In the genomic region with DNA sequence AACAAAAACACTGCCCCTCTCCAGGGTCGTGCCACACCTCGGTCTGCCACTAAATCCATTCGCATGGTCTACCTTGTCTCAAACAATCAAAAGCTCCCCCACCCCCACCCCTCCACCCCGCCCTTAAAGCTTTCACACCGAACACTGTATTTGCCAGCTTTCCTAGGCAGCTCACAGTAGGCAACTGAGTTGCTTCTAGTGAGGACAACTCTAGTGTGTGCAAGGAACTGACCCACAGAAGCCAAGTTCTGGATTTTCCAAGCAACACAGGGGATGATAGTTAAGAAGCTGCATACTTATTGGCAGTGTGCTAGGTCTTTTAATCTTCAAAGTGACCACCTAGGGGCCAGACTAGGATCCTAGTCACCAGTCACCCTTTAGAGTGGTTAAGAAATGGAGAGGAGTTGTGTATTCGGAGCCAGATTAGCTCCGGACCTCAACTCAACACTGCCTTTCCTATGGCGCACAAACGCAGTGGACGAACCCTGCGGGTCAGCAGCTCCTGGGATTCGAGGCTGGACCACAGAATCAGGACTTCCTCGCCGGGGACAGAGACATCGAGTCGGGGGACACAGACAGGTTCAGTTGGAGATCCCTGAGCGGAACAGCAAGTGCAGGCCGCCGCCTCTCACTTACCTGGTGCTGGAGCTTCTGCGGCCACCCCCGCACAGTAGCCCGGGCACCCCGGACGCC, we compare ENCODE assay signal across 8 mouse cellular contexts. TPM values are rescaled to one million over a fixed set of nuclear protein-coding genes. Genes with fewer than 3 reads are reported as not detected.
DNase-seq lines count a peak whose midpoint lies in the region; ATAC-seq and TF ChIP-seq lines count a peak whose summit lies in the region.

No protein-coding gene starts in this region.

- peak overlapping the region; percentile 96 for H3K27ac ChIP-seq in layer of hippocampus, adult 2 months
- H3K27ac ChIP-seq in bone marrow, adult 2 months (ENCODE audit: control insufficient read depth, insufficient read depth, low read depth, low read length, poor library complexity) = peak overlapping the region; percentile 92; the same call in 1 of the 2 replicates
- H3K27ac ChIP-seq in heart, embryonic 15.5 days = peak overlapping the region; percentile 93
- H3K27ac ChIP-seq in midbrain, embryonic 10.5 days (replicated peaks) = peak overlapping the region; percentile 90

- peaks cover 12% of the 10 kb centered on the region for H3K36me3 ChIP-seq in heart, embryonic 15.5 days
- H3K36me3 ChIP-seq in midbrain, embryonic 10.5 days = peaks cover 29% of the 10 kb centered on the region

- 1% methylated on average over 24 of the region's 24 CpGs for WGBS in bone marrow, adult 2 months
- 2% methylated on average over 24 of the region's 24 CpGs for WGBS in heart, embryonic 15.5 days
- 4% methylated on average over 24 of the region's 24 CpGs for WGBS in midbrain, embryonic 10.5 days

- no peaks in the 10 kb centered on the region; the same call in 1 of the 2 replicates for H3K4me1 ChIP-seq in bone marrow, adult 2 months (ENCODE audit: control insufficient read depth, insufficient read depth, low read length)
- H3K4me1 ChIP-seq in heart, embryonic 15.5 days (replicated peaks) = peaks cover 18% of the 10 kb centered on the region
- peaks cover 21% of the 10 kb centered on the region for H3K4me1 ChIP-seq in midbrain, embryonic 10.5 days

- no peak for DNase-seq in layer of hippocampus, adult 2 months (ENCODE audit: low spot score in 2 of 2)
- DNase-seq in layer of hippocampus, postnatal 14 days (ENCODE audit: low spot score in 2 of 2) = no peak
- no peak for DNase-seq in midbrain, embryonic 10.5 days (ENCODE audit: low spot score)
- DNase-seq in adrenal gland, postnatal 36 days = no peak
- no peak for DNase-seq in thymus, postnatal 14 days
- no peak for DNase-seq in layer of hippocampus, postnatal 36 days

- no peak for TF ChIP-seq POLR2A in bone marrow, adult 2 months (IDR thresholded peaks at IDR 0.05; ENCODE audit: borderline replicate concordance, control insufficient read depth, low read depth, low read length)

- peak overlapping the region; percentile 64 for H3K9ac ChIP-seq in heart, embryonic 15.5 days

- 0 out of 2 replicates have a peak, but pooled peaks cover 5% of the 10 kb centered on the region for H3K9me3 ChIP-seq in heart, embryonic 15.5 days (replicated peaks)
- peaks cover 17% of the 10 kb centered on the region for H3K9me3 ChIP-seq in midbrain, embryonic 10.5 days (replicated peaks)

- TF ChIP-seq CTCF in layer of hippocampus, adult 2 months (conservative IDR thresholded peaks at IDR 0.05) = no peak
- TF ChIP-seq CTCF in bone marrow, adult 2 months (IDR thresholded peaks at IDR 0.05; ENCODE audit: control insufficient read depth, insufficient read depth, low read length) = no peak

- ATAC-seq in heart, embryonic 15.5 days (replicated peaks; ENCODE audit: insufficient number of reproducible peaks, insufficient read depth, low FRiP score, low read depth) = no peak

- no peaks in the 10 kb centered on the region for H3K27me3 ChIP-seq in heart, embryonic 15.5 days
- H3K27me3 ChIP-seq in midbrain, embryonic 10.5 days (ENCODE audit: low read depth, poor library complexity, severe bottlenecking) = no peaks in the 10 kb centered on the region

- H3K4me3 ChIP-seq in layer of hippocampus, adult 2 months = peak overlapping the region; percentile 86
- peak overlapping the region; percentile 90 for H3K4me3 ChIP-seq in bone marrow, adult 2 months (replicated peaks; ENCODE audit: control insufficient read depth, low read depth, low read length)
- H3K4me3 ChIP-seq in heart, embryonic 15.5 days = peak overlapping the region; percentile 80
- H3K4me3 ChIP-seq in midbrain, embryonic 10.5 days = peak overlapping the region; percentile 83

- peak overlapping the region; percentile 91 for H3K4me2 ChIP-seq in heart, embryonic 15.5 days

RNA-seq across cellular contexts. Expression of gene L2hgdh, which starts 0.5 kb away (rescaled TPM):
- 10 to 100 TPM; 14.9 to 17.9 TPM for total RNA-seq in layer of hippocampus, adult 2 months (2021)
- total RNA-seq in layer of hippocampus, postnatal 14 days (2021) = 10 to 100 TPM; 13.6 to 16.2 TPM
- 2.2 and 6.8 TPM in 2 replicates for polyA plus RNA-seq in bone marrow, adult 2 months (2011; ENCODE audit: insufficient read depth, insufficient read length, low replicate concordance, missing spikeins)
- polyA plus RNA-seq in heart, embryonic 15.5 days (2015; fragmentation: Nextera tagmentation; extraction: Ambion mirVana) = 15.4 and 16.4 TPM in 2 replicates
- polyA plus RNA-seq in midbrain, embryonic 10.5 days (2016; fragmentation: Nextera tagmentation; extraction: Ambion mirVana) = 15.7 and 16.5 TPM in 2 replicates
- total RNA-seq in adrenal gland, postnatal 36 days (2021) = 10 to 100 TPM; 22.7 to 26.4 TPM
- 10 to 100 TPM; 19.8 to 20.0 TPM for total RNA-seq in layer of hippocampus, postnatal 36 days (2021)

RNA-seq across cellular contexts. Expression of gene Atp5s, which starts 0.6 kb away (rescaled TPM):
- total RNA-seq in layer of hippocampus, adult 2 months (2021) = 10 to 100 TPM; 30.0 to 33.3 TPM
- 10 to 100 TPM; 23.2 to 27.3 TPM for total RNA-seq in layer of hippocampus, postnatal 14 days (2021)
- 8.4 and 11.4 TPM in 2 replicates for polyA plus RNA-seq in bone marrow, adult 2 months (2011; ENCODE audit: insufficient read depth, insufficient read length, low replicate concordance, missing spikeins)
- polyA plus RNA-seq in heart, embryonic 15.5 days (2015; fragmentation: Nextera tagmentation; extraction: Ambion mirVana) = 27.9 and 28.8 TPM in 2 replicates
- polyA plus RNA-seq in midbrain, embryonic 10.5 days (2016; fragmentation: Nextera tagmentation; extraction: Ambion mirVana) = 20.4 and 21.2 TPM in 2 replicates
- 10 to 100 TPM; 13.6 to 20.9 TPM for total RNA-seq in adrenal gland, postnatal 36 days (2021)
- total RNA-seq in layer of hippocampus, postnatal 36 days (2021) = 10 to 100 TPM; 34.4 to 40.8 TPM

RNA-seq across cellular contexts. Expression of gene Sos2, which starts 42.5 kb away (rescaled TPM):
- 10 to 100 TPM; 31.5 to 37.3 TPM for total RNA-seq in layer of hippocampus, adult 2 months (2021)
- total RNA-seq in layer of hippocampus, postnatal 14 days (2021) = 10 to 100 TPM; 31.9 to 32.5 TPM
- polyA plus RNA-seq in bone marrow, adult 2 months (2011; ENCODE audit: insufficient read depth, insufficient read length, low replicate concordance, missing spikeins) = 10.9 and 15.5 TPM in 2 replicates
- 6.7 and 7.4 TPM in 2 replicates for polyA plus RNA-seq in heart, embryonic 15.5 days (2015; fragmentation: Nextera tagmentation; extraction: Ambion mirVana)
- 7.8 and 10.4 TPM in 2 replicates for polyA plus RNA-seq in midbrain, embryonic 10.5 days (2016; fragmentation: Nextera tagmentation; extraction: Ambion mirVana)
- total RNA-seq in adrenal gland, postnatal 36 days (2021) = 10 to 100 TPM; 41.7 to 46.9 TPM
- 10 to 100 TPM; 33.9 to 35.4 TPM for total RNA-seq in layer of hippocampus, postnatal 36 days (2021)
